Mouse (Mus musculus) layer of hippocampus, adult 11-12 months (tissue): ENCODE measurements around the gene Usp22.
"Not testable (repeated sequence)": the region's sequence is repeated elsewhere in the genome, so short reads cannot be mapped to it uniquely, and the experiment has no call there.

Source experiments
- DNase-seq: peaks from one replicate; pipeline ENCODE4 v3.0.0; 2022; ENCODE audit warnings: low spot score

Usp22 gene

DNA sequence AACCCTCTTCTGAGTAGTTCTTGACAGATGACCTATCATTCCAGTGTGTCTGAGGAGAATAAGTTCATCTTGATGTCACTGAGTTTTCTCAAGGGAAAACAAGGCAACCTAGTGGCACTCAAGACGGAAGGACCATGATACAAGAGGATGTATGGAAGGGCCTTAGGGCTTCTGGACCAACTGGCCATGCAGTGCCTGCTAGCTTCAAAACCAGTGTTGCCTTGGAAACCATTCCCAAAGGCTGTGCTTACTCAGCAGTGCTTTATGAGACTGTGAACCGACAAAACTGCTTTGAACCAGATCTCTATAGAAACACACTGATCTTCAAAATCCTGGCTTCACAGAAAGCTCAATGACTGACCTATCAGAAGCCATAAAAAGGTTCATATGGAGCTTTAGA lies 15.9 kb upstream of the Usp22 start:
- DNase-seq = no peak

DNA sequence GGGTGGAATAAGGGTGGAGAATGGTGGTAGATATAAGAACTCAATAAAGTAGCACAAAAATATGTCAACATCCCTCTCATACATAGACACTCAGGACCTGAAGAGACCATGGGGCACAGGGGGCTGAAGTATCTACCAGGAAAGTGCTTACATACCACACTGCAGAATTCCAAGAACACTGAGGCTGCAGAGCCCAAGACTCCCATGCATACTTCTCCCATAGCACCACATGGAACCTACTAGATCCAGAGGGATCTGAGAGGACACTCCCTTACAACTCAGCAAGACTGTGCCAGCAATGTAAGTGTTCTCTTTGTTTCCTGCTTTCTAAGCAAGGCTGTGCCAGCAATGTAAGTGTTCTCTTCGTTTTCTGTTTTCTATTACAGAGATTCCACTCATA lies 9.0 kb upstream of the Usp22 start:
- no peak for DNase-seq

DNA sequence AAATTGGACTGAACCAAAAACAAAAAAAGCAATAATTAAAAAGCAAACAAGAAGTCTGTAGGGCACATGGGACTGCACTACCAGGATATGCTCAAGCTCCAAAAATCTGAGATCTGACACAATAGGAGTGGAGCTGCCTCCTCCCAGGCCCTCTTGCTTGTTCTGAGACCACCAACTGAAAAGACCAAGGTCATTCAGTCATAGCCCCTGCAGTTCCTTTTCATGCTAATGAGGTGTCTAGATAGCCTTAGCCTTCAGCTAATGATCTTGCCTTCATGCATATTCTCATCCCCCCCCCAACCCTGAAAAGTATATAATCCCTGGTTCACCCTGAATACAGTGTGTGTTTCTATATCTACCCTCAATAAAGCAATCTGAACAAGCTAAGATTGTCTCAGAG lies 6.8 kb upstream of the Usp22 start:
- no peak for DNase-seq

DNA sequence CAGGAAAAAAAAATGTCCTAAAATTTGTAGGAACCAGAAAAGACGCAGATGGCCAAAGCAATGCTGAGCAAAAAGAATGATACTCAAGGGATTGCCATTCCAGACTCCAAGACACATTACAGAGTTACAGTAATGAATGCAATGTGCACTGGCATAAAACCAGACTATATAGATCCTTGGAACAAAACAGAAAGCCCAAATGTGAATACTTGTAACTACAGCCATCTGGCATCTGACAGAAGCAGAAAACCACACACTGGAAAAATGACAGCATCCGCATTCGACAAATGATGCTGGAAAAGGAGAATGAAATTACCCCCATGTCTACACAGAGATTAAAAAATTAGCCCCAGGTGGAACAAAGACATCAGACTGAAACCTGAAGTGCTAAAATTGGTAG lies 5.5 kb upstream of the Usp22 start:
- DNase-seq = no peak

DNA sequence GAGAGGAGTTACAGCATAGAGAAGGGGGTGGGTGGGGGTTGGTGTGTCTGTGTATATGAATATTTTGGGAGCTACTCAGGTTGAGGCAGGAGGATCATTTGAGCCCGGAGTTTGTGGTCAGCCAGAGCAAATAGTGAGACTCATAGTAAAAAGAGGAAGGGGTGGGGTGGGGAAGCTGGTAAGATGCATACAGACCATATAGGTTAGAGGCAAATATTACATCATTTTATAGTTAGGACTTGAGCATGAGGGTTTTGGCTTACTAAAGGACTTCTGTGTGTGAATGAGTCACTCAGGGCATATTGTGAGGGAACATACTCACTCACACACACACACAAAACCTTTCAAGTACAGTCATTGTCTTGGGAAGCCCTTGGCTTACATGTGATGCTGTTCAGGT lies 1.5 kb upstream of the Usp22 start:
- no peak for DNase-seq

DNA sequence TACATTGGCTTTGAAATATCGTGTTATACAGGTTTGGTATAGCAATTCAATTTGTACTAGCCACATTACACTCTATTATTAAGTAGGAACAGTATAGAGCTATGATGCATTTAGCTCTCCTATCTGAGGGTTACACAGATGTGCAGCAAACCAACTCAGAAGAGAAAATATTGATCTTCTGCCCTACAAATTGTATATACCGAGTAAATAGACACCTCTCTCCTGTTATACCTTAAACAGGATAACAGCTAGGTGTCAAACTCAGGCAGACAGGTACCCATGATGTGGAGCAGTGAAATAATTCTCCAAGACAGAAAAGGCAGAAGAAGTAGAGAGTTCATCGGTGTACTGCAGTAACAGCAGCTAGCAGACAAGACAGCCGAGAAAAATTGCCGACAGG lies 923 bp upstream of the Usp22 start:
- DNase-seq = no peak

DNA sequence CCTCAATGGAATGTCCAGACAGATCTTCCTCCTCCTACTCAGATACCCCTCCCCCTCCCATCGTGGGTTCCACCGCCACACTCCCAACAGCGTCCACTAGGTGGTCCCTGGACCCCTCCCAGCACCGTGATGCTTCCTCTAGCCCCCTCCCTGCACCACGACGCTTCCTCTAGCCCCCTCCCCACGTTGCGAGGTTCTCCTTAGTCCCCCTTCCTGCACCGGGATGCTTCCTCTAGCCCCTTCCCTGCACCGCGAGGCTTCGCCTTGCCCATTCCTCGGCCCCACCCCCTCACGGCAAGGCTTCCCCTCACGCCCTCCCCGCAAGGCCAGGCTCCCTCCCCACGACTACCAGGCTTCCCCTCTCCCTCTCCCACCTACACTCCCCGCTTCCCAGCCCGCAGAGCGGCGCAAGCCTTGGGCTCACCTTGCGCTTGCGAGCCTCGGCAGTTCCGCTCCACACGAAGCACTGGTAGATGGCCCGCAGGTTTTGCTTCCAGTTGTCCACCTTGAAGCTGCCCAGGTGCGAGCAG lies 499 bp downstream of the Usp22 start:
- peak; percentile 47 for DNase-seq

DNA sequence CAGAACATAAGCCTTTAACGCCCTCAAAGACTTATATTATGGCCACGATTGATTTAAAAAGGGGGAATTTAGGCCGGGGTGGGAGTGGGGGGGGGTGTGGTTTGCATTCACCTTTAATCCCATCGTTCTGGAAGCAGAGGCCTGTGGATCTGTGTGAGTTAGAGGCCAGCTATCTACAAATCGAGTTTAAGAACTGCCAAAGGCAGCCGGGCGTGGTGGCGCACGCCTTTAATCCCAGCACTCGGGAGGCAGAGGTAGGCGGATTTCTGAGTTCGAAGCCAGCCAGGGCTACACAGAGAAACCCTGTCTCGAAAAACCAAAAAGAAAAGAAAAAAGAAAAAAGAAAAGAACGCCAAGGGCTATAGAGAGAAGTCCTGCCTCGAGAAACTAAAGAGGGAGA lies 1.4 kb downstream of the Usp22 start:
- not testable (repeated sequence) for DNase-seq

DNA sequence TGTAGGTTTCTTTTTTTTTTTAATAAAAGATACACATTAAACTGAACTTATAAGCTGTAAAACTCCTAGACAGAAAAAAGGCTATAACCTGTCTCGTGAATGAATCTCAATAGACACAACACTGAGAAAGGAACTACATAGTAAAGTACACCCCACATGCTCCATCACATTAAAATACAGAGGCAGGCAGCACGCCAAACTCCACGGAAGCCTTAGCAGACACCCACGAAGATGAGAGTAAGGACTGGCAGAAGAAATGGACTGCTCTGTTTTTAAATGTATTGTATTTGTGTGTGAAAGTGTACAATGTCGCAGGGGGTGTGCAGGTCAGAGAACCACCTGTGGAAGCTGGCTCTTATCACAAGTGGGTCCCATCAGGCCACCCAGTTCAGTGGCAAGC lies 4.7 kb downstream of the Usp22 start:
- no peak for DNase-seq

DNA sequence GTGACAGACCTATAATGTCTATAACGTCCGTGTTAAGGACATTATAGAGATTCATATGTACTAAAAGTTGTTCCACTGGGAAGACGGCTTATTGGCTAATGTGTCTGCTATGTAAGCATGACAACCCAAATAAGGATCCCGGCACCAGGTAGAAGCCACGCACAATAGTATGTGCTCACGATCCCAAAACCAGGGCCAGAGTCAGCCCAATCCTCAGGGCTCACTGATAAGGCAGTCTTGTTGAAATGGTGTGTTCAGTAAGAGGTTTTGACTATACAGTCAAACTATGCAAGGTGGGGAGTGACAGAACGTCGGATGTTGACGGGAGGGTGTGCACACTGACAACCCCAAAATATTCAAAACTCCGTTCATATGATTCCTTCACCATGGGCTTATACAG lies 10.0 kb downstream of the Usp22 start:
- no peak for DNase-seq

DNA sequence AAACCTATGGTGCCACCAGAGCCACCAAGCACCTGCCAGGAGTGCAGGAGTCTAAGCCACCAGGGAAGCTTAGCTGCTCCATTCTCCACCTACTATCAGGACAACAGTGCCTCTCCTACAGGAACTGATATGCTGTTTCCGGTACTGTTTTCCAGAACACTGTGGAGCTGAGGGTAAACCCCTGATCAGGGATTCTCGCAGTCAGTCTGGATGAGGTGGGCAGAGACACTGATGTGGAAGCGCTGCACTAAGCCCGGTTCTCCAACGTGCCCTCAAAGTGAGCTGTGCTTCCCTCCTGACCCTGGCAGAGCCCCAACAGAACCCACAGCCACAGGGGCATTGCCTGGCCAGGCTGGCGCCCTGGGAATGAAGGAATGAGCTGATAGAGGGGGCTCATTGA lies 10.5 kb downstream of the Usp22 start:
- no peak for DNase-seq

DNA sequence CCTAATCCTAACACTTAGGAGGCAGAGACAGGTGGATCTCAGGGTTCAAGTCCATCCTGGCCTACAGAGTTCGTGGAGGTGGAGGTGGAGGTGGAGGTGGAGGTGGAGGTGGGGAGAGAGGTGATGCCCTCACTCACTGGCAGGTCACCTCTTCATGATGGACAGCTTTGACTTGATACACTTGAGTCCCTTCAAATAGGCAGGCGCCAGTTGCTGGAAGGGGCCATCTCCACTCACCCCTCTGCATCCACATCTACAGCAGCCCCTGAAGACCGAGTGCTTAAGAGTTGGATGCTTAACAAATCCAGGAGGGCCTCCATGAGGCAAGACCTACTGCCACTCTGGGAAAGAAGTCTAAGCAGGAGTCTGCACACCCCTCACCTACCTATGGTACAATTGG lies 11.5 kb downstream of the Usp22 start:
- no peak for DNase-seq

DNA sequence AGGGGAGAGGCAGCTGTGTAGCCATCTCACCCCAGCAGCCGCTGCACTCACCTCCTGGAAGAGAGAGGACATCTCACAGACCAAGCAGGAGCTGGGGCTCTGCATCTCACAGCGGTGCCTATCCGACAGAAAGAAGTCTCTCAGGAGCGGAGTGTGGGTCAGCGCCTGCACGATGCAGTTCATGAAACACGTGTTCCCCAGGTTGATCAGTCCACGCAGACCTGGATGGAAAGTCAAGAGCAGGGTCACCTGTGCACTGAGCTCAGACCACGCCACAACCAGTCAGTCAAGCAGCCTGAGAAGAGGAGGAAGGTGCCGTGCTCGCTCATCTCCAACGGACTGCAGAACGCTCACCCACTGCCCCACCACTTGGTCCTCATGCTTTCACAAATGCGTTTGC lies 12.1 kb downstream of the Usp22 start:
- DNase-seq = no peak

DNA sequence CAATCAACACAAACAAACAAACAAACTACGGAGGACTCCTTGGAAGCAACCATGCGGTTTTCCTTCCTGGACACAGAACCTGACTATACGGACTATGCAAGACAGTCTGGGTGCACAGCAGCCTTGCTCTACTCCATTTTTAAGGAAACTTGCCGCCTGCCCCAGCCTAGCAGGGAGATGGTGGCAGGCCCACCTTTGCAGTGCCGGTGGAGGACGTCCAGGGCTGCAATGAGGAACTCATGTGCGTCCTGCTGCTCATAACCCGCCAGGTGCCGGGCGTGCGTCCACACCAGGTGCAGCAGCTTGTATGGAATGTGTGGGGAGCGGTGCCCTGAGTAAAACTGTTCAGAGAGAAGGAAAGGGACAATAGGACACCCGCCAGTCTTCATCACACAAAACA lies 13.7 kb downstream of the Usp22 start:
- DNase-seq = no peak

DNA sequence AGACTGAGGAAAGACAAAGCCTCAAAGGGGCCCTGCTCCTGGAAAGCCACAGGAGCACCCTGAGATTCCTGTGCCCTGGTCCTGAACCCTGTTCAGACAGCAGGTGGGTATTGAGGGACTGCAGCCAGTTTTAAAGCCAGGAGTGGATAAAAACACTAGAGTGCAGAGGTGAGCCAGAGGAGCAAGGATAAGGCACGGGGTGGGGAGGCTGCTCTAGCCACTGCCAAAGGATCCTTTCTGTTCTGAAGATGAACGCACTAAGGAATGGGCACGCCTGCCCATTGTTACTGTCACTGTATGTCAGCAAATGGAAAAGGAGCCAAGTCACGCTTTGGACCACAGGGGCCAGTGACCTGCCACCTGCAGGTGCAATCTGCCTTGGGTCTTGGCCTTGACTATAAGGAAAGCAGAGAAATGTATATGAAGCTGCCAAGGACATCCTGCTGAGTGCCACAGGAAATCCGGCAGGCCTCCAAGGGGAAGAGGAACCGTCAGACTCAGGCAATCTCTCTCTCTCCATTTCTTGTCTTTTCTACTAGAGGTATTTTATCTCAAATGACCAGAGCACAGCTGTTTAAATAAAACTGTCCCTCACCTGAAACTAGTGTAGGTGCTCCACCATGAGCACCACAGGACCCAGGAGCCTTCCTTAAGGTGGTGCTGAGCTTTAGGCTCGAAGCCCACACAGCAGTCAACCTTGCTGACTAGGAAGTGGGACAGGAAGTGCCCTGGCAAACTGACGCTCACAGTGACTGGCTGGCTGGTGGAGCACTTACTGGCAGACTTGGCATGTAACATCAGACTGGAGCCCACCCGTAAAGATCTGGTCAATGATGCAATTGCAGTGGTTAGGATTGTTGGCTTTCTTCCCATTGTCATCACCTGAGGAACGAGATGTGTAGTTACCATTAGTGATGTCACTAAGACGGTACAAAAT lies 14.8 kb downstream of the Usp22 start:
- DNase-seq = no peak

DNA sequence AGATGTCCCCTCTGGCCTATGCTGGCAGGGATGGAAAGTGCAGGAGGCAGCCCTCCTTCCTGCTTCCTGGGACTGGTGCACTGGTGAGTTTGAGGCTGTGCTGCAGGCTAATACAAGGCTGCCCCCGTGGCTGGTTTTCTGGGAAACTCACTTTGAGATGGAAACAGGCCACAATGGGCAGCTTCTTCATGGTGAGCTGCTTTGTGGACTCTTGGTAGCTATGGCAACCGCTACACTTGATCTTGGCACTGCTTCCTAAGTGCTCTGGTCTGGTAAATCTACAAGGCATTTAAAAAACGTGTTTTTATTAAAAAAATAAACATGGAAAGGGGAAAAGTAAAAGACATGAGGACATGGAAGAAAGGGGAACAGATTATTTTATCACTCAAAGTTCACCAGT lies 16.7 kb downstream of the Usp22 start:
- DNase-seq = no peak

DNA sequence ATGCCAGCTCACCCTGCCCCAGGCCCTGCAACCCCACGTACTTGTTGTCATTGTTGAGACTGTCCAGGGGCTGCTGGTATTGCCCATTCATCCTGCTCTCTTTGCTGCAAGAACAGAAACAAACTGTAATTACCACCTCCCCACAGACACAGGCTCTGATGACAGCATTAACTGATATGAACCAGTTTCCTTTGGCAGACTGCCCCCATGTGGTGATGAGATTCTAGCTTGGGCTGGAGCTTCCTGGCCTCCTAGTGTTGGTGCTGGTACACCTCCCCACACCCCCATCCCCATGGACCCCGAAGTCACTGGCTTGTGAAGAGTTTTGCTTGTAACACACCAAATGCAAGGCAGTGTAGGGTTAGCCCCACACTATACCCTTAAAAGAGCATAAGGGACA lies 19.1 kb downstream of the Usp22 start:
- peak; percentile 76 for DNase-seq

DNA sequence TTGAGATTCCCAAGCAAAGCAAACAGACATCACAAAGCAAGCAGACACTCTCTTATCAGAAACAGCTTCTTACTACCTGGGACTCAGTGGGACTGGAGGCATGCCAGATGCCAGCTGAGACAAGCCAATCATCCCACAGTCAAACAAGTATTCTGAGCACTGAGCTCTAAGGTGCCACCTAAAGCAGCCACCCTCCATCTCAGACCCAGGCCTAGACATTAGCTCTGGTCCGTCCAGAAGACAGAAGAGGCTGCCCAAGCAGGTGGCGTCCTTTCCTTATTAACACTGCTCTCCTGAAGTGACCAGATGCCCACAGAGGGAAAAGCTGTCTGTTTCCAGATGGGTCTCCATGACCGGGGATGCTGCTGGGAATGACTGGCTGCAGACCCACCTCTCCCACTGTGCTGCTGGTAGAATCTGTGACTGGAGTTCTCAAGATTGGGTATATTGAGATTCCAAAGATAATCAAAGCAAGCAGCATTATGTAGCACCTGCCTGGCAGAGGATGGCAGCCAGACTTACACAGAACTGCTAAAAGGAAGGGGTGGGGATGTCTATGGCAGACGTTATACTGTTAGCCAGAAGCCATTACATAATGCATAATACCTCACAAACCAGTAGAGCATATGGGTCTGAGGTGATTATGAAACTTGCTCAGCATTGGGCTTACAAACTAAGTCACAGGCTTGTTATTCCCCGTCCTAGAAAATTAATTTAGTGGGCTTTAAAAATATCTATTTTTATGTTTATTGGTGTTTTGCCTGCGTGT lies 24.4 kb downstream of the Usp22 start:
- DNase-seq = no peak

DNA sequence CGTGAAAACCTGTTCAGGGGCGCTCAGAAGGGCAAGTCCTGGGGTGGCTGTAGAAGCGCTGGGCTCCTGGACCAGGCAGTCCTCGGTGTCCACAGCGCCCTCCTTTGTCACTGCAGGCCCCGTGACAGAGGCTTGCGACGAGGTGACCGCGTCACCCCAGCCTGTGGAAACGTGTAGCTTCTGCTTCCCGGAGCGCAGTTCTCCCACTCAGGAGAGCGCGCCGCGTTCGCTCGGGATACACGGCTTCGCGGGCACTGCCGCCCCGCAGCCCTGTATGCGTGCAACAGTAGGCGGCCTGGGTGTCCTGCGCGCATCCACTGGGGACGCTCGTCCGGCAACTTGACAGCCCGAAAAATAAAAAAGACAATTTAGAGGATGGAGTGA lies 27.6 kb downstream of the Usp22 start:
- no peak for DNase-seq

DNA sequence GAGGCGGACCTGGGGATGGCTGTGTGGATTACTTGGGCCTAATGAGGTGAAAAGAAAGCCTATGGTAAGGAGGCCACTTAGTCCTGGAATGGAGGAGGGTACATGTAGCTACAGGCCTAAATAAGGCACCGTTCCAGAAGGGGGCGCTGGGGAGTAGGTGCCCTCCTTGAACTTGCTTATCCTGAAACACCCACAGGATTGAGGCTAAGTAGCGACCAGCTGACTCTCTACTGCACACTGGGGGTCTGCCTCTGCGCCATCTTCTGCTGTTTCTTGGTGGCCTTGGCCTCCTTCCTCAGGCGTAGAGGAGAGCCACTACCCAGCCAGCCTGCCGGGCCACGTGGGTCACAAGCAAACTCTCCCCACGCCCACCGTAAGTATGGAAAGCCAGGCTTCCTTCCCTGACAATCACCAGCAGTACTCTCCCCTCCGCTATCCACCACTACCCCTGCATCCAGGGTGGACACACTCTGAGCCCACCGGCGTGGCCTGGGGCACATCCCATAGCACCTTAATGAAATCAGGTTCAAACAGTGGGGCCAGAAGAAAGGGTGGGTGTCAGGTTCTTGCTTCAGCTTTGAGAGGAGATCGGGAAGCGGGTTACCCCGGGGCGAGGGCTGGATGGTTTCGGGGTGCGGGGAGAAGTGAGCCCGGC lies 28.1 kb downstream of the Usp22 start:
- DNase-seq = no peak

DNA sequence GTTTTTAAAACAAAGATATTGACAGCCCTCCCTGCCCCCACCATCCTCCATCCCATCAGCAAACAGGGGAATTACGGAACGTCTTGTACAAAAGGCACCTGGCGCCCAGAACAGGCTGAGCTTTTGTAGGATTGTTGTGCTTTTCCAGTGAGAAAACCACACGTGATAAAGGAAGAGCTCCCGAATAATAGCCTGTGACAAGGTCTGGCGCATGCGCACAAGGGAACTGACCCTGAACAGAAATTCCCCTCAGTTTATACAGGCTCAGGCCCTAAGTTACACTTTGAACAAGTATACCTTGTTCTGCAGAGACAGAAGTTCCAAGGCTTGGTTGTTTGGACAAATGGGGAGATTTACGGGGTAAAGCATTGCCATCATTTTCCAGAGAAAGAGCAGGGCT lies 29.3 kb downstream of the Usp22 start:
- no peak for DNase-seq

DNA sequence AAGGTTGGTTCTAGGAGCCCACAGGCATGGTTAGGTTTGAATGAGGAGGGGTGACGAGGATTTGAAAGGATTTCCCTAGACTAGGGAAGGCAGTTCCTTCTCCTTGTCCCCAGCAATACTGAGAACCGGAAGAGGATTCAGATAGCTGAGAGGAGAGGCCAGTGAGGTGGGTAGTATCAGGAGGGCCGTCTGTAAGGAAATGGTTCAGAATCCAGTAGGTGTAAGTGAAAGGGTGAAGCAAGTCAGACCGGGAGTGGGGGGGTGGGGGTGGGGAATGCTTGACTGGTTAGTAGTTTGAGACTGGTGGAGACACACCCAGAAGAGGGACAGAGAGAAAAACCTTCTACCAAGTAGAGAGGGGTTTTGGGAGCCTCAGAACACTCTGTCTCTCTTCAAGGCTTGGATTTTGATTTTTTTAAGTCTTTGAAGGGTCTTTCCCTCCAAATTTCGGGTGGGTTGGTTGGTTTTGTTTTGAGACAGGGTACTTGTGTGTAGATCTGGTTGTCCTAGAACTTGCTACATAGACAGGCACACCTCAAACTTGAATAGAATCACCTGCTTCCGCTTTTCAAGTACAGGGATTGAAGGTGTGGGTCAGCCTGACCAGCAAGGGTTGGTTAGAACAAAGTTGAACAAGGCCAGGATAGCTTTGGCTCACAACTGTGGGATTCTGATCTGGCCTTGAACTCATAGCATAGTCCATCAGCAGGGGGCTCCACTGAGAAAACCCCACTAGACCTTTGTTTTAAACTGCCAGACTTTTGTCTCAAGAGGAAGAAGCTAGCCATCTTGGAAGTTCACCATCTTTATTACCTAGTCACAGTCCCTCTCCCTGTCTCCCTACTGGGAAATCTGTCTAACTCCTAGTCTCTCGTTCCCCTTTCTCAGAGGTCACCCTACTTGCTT lies 31.0 kb downstream of the Usp22 start:
- no peak for DNase-seq
